Mouse (Mus musculus) thymus, adult 2 months (tissue): ENCODE results near the gene Pde2a.

Source experiments
- CTCF ChIP-seq: fragments of 200-500 bp; IDR thresholded peaks from 2 replicates; pipeline ENCODE4 v1.5.1; 2012; ENCODE audit warnings: mild to moderate bottlenecking, control low read depth, low read length, moderate library complexity, borderline replicate concordance; ENCODE audit not compliant: control insufficient read depth, poor library complexity, insufficient read depth; ENCODE audit errors: extremely low read depth
- POLR2A ChIP-seq: fragments of 200-500 bp; IDR thresholded peaks from 2 replicates; pipeline ENCODE4 v1.6.1; 2012; ENCODE audit warnings: mild to moderate bottlenecking, low read length, control low read depth, moderate library complexity; ENCODE audit not compliant: control insufficient read depth, poor library complexity, insufficient read depth; ENCODE audit errors: extremely low read depth

- TF ChIP-seq CTCF (no peak), POLR2A (no peak)
These were observed 55.0 kb downstream of the Pde2a start for GRCm38 (mm10) chr7:101476493-101476892.
